Mouse (Mus musculus) heart, adult 2 months (tissue): Measurements from ENCODE around the gene 1500011B03Rik. TPM values are rescaled to one million over a fixed set of nuclear protein-coding genes. Genes with fewer than 3 reads are reported as not detected.

Experiments used
- DNase-seq, 2 experiments: peaks; one replicate each; pipeline ENCODE4 v3.0.0; 2021
- H3K27ac ChIP-seq: fragments of 200-600 bp; 2 replicates; pipeline ENCODE4 v1.8.1; 2022
- H3K27me3 ChIP-seq: fragments of 200-500 bp; 2 replicates; pipeline ENCODE4 v1.6.1; 2012; ENCODE audit warnings: mild to moderate bottlenecking, low read length, inconsistent platforms, mixed read lengths; ENCODE audit not compliant: control insufficient read depth, insufficient read depth
- H3K36me3 ChIP-seq: fragments of 200-500 bp; 2 replicates; pipeline ENCODE4 v1.6.1; 2012; ENCODE audit warnings: low read length, inconsistent platforms; ENCODE audit not compliant: control insufficient read depth, insufficient read depth
- H3K4me1 ChIP-seq: fragments of 200-500 bp; 2 replicates; pipeline ENCODE4 v1.6.1; 2011; ENCODE audit warnings: low read length; ENCODE audit not compliant: control insufficient read depth, insufficient read depth
- H3K4me3 ChIP-seq: fragments of 200-600 bp; 2 replicates; pipeline ENCODE4 v1.8.1; 2022
- H3K79me2 ChIP-seq: fragments of 200-500 bp; replicated peaks from 2 replicates; pipeline ENCODE4 v1.6.1; 2012; ENCODE audit warnings: mild to moderate bottlenecking, inconsistent platforms, low read length, moderate library complexity, mixed read lengths; ENCODE audit not compliant: control insufficient read depth, insufficient read depth
- H3K9ac ChIP-seq: fragments of 200-500 bp; 2 replicates; pipeline ENCODE4 v1.6.1; 2012; ENCODE audit warnings: low read depth, mild to moderate bottlenecking, control low read depth, inconsistent platforms, low read length, mixed read lengths
- CTCF ChIP-seq: fragments of 200-600 bp; IDR thresholded peaks from 2 replicates; pipeline ENCODE4 v1.8.1; 2022; ENCODE audit warnings: antibody characterized with exemption, mild to moderate bottlenecking, moderate library complexity
- EP300 ChIP-seq: fragments of 200-500 bp; IDR thresholded peaks from 2 replicates; pipeline ENCODE4 v1.6.1; 2011; ENCODE audit warnings: low read depth, low read length, control low read depth; ENCODE audit not compliant: insufficient read depth
- POLR2A ChIP-seq: fragments of 200-500 bp; IDR thresholded peaks from 2 replicates; pipeline ENCODE4 v1.6.1; 2011; ENCODE audit warnings: mild to moderate bottlenecking, low read depth, low read length, control low read depth; ENCODE audit not compliant: insufficient read depth
- WGBS: fragments of 180-500 bp; shearing (Covaris S2); methylation state at CpG from one replicate; pipeline ENCODE4 v1.1.7; 2018; 5-methylcytosine and 5-hydroxymethylcytosine counted together
- intact Hi-C: fragments of 180-260 bp; cut with DNase I; formaldehyde crosslinking; loops from one replicate; pipeline ENCODE4 v1.15.1; 2025
- polyA plus RNA-seq: library from polyadenylated mRNA; depleted of rRNA; stranded (reverse); fragments of >200 nt; gene quantifications from 2 replicates; pipeline ENCODE4 v1.2.3, GENCODE M21; 2012
- total RNA-seq, 2 experiments: library from RNA; stranded (reverse); gene quantifications; 2 replicates each; pipeline ENCODE4 v1.2.3; 2021

The 1500011B03Rik gene
- total and polyA plus RNA-seq, 3 experiments, result 3.2 to 4.9 (median 4.3) TPM

DNA sequence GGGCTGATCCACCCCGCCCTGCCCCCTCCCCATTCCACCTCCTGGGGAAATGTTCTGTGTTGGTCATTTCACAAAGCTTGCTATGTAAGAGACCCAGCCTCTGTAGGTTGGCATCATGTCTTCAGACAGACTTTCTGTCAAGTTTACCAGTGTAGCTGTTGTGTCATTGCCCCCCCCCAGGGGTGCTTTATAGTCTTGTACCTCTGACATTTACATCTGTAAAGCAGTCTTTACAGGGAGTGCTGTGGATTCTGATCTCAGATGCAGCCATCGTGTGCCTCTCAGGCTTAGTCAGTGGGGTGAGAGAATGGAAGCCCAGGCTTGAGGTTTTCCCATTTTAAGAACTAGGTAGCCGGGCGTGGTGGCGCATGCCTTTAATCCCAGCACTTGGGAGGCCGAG is 21.4 kb downstream of the 1500011B03Rik start:
- H3K27me3 ChIP-seq, result no peaks in the 10 kb centered on the region
- H3K9ac ChIP-seq, result no peak overlapping the region
- no peaks in the 10 kb centered on the region for H3K36me3 ChIP-seq
- H3K79me2 ChIP-seq, result no peaks in the 10 kb centered on the region
- no peak overlapping the region for H3K27ac ChIP-seq
- peaks cover 4% of the 10 kb centered on the region for H3K4me1 ChIP-seq
- TF ChIP-seq EP300, result no peak
- TF ChIP-seq CTCF, result no peak
- TF ChIP-seq POLR2A, result no peak
- no peak for DNase-seq
- H3K4me3 ChIP-seq, result no peak overlapping the region
- WGBS, result 94% methylated on average over 6 of the region's 6 CpGs
- intact Hi-C loops, result no loop called here

- TF ChIP-seq EP300, result no peak
- TF ChIP-seq POLR2A, result no peak
- TF ChIP-seq CTCF, result no peak
- intact Hi-C loops, result no loop called here
- Histone ChIP-seq H3K27ac (no peak overlapping the region), H3K27me3 (no peaks in the 10 kb centered on the region), H3K4me1 (no peaks in the 10 kb centered on the region; the same call in 1 of the 2 replicates), H3K4me3 (no peak overlapping the region), H3K9ac (no peak overlapping the region), H3K79me2 (no peaks in the 10 kb centered on the region), H3K36me3 (no peaks in the 10 kb centered on the region)
- WGBS, result 37% methylated on average over 8 of the region's 8 CpGs
- no peak for DNase-seq
These were observed 22.2 kb downstream of the 1500011B03Rik start for GRCm38 (mm10) chr5:114801049-114801448.

DNA sequence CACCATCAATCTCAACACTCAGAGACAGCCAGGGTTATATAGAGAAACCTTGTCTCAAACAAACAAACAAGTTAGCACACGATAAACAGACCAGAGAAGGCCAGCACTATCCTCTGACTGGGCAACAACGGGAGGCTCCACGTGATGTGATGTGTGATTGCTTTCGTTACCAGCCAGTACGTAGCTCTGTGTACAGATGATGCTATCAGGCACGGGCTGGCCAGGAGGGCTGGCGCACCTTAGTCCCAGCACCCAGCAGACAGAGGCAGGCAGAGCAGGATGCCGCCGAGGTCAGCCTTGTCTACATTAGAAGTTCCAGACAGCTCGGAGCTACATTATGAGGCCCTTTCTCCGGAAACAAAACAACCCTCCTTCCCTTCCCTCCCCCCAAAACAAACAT is 23.4 kb downstream of the 1500011B03Rik start:
- DNase-seq, result no peak
- Histone ChIP-seq H3K4me3 (no peak overlapping the region), H3K79me2 (no peaks in the 10 kb centered on the region), H3K9ac (no peak overlapping the region), H3K27me3 (no peaks in the 10 kb centered on the region), H3K36me3 (no peaks in the 10 kb centered on the region), H3K27ac (no peak overlapping the region), H3K4me1 (peaks cover 7% of the 10 kb centered on the region)
- WGBS, result 74% methylated on average over 11 of the region's 11 CpGs
- TF ChIP-seq POLR2A (no peak), CTCF (no peak), EP300 (no peak)
- intact Hi-C loops, result no loop called here

DNA sequence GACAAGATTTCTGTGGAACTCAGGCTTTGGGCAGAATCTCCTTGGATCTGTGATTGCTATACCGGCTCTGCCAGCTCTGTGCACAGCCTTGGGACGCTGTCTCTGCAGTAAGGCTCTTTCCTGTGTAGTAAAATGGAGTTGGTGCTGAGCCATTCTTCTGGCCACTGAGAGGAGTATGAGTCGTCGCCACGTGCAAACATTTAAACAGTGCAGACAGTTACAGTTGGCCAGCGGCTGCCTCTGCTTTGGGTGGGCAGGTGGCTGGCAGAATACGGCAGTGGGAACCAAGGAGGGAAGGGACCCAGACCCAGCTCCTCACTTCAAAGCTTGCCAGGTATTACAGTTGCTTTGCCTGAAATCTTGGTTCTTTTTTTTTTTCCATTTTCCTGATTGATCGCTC is 26.0 kb downstream of the 1500011B03Rik start:
- Histone ChIP-seq H3K4me1 (peaks cover 9% of the 10 kb centered on the region), H3K27ac (no peak overlapping the region), H3K27me3 (no peaks in the 10 kb centered on the region), H3K9ac (no peak overlapping the region), H3K4me3 (no peak overlapping the region), H3K36me3 (peaks cover 4% of the 10 kb centered on the region; the same call in 1 of the 2 replicates), H3K79me2 (no peaks in the 10 kb centered on the region)
- 88% methylated on average over 8 of the region's 8 CpGs for WGBS
- TF ChIP-seq EP300 (no peak), CTCF (no peak), POLR2A (no peak)
- intact Hi-C loops, result no loop called here
- DNase-seq, result no peak

GRCm38 (mm10) chr5:114796299-114797012 is 26.8 kb downstream of the 1500011B03Rik start:
- Histone ChIP-seq H3K4me1 (peaks cover 9% of the 10 kb centered on the region), H3K27me3 (no peaks in the 10 kb centered on the region), H3K79me2 (no peaks in the 10 kb centered on the region), H3K36me3 (peaks cover 4% of the 10 kb centered on the region; the same call in 1 of the 2 replicates), H3K27ac (no peak overlapping the region), H3K4me3 (no peak overlapping the region), H3K9ac (no peak overlapping the region)
- intact Hi-C loops, result no loop called here
- TF ChIP-seq CTCF, result no peak
- TF ChIP-seq POLR2A, result no peak
- TF ChIP-seq EP300, result no peak
- WGBS, result 52% methylated on average over 40 of the region's 40 CpGs
- DNase-seq, result no peak

DNA sequence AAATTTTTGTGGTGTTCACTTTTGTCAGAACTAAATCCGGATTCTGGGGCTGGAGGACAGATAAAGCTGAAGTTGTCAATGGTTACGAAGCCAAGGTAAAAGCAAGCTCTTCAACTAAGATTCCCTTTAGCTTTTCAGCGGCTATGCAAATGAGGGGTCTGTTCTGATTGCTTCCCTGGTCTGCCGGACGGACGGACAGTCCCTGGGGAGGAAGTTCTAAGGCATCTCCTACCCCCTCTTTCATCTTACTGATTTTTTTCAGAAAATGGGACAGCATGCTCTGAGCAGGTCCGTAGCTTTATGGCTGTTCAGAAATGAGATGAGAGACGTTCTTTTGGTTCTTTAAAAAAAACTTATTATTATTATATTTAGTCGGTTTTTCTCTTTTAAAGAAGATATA is 27.6 kb downstream of the 1500011B03Rik start:
- intact Hi-C loops, result no loop called here
- H3K9ac ChIP-seq, result no peak overlapping the region
- TF ChIP-seq EP300 (no peak), CTCF (no peak), POLR2A (no peak)
- DNase-seq, result no peak
- peaks cover 9% of the 10 kb centered on the region for H3K4me1 ChIP-seq
- 59% methylated on average over 9 of the region's 9 CpGs for WGBS
- no peaks in the 10 kb centered on the region for H3K79me2 ChIP-seq
- no peaks in the 10 kb centered on the region for H3K27me3 ChIP-seq
- H3K36me3 ChIP-seq, result peaks cover 4% of the 10 kb centered on the region; the same call in 1 of the 2 replicates
- no peak overlapping the region for H3K4me3 ChIP-seq
- H3K27ac ChIP-seq, result no peak overlapping the region
